Mouse (Mus musculus) midbrain, embryonic 16.5 days (tissue): Measurements from ENCODE around the gene Wars. TPM values are rescaled to one million over a fixed set of nuclear protein-coding genes. Genes with fewer than 3 reads are reported as not detected.

ENCODE experiments used
- ATAC-seq: fragments of 200-750 bp; cut with Nextera tagmentation; 2 replicates; pipeline ENCODE4 v1.8.0; 2017; ENCODE audit warnings: moderate TSS enrichment
- H3K27ac ChIP-seq: fragments of 300-500 bp; sonication (generic); 2 replicates; pipeline ENCODE4 v1.5.1; 2014; ENCODE audit warnings: mild to moderate bottlenecking, low read length, mixed read lengths
- H3K27me3 ChIP-seq: fragments of 300-500 bp; sonication (generic); 2 replicates; pipeline ENCODE4 v1.6.1; 2014; ENCODE audit warnings: low read depth, low read length, mixed read lengths; ENCODE audit not compliant: control insufficient read depth, insufficient read depth
- H3K36me3 ChIP-seq: fragments of 300-500 bp; sonication (generic); 2 replicates; pipeline ENCODE4 v1.6.1; 2014; ENCODE audit warnings: mild to moderate bottlenecking, low read length, moderate library complexity, mixed read lengths; ENCODE audit not compliant: control insufficient read depth, insufficient read depth
- H3K4me1 ChIP-seq: fragments of 300-500 bp; sonication (generic); 2 replicates; pipeline ENCODE4 v1.6.1; 2014; ENCODE audit warnings: mild to moderate bottlenecking, low read length, mixed read lengths; ENCODE audit not compliant: control insufficient read depth, insufficient read depth
- H3K4me2 ChIP-seq: fragments of 300-500 bp; sonication (generic); 2 replicates; pipeline ENCODE4 v1.6.1; 2014; ENCODE audit warnings: mild to moderate bottlenecking, low read length, mixed read lengths
- H3K4me3 ChIP-seq: fragments of 300-500 bp; sonication (generic); 2 replicates; pipeline ENCODE4 v1.5.1; 2014; ENCODE audit warnings: low read depth, mild to moderate bottlenecking, low read length, moderate library complexity, mixed read lengths
- H3K9ac ChIP-seq: fragments of 300-500 bp; sonication (generic); 2 replicates; pipeline ENCODE4 v1.6.1; 2014; ENCODE audit warnings: low read depth, low read length, mixed read lengths
- H3K9me3 ChIP-seq: fragments of 300-500 bp; sonication (generic); replicated peaks from 2 replicates; pipeline ENCODE4 v1.6.1; 2014; ENCODE audit warnings: mild to moderate bottlenecking, low read length, mixed read lengths; ENCODE audit not compliant: control insufficient read depth, poor library complexity, severe bottlenecking
- WGBS: fragments of 180-500 bp; shearing (Covaris S2); extraction: QIAGEN DNeasy Blood & Tissue Kit; methylation state at CpG from one replicate; pipeline ENCODE4 v1.1.7; 2014; 5-methylcytosine and 5-hydroxymethylcytosine counted together
- polyA plus RNA-seq: library from polyadenylated mRNA; unstranded; fragments of >200 nt; fragmentation: Nextera tagmentation; extraction: Ambion mirVana; gene quantifications from 2 replicates; pipeline ENCODE4 v1.2.1, GENCODE M21; 2015

The Wars gene
- polyA plus RNA-seq, 1 experiment from 2014 or later: 109 TPM

- Histone ChIP-seq H3K9me3 (no peaks in the 10 kb centered on the region), H3K4me3 (no peak overlapping the region), H3K4me1 (peaks cover 3% of the 10 kb centered on the region), H3K27me3 (no peaks in the 10 kb centered on the region; the same call in 1 of the 2 replicates), H3K36me3 (no peaks in the 10 kb centered on the region), H3K4me2 (no peak overlapping the region), H3K9ac (no peak overlapping the region), H3K27ac (no peak overlapping the region)
- 73% methylated on average over 6 of the region's 6 CpGs for WGBS
- ATAC-seq: no peak
Observed at GRCm38 (mm10) chr12:108934231-108934630, 40.3 kb upstream of the Wars start.

- Histone ChIP-seq H3K27me3 (no peaks in the 10 kb centered on the region; the same call in 1 of the 2 replicates), H3K9ac (no peak overlapping the region), H3K4me3 (no peak overlapping the region), H3K27ac (no peak overlapping the region), H3K4me1 (peaks cover 10% of the 10 kb centered on the region), H3K4me2 (no peak overlapping the region), H3K9me3 (no peaks in the 10 kb centered on the region), H3K36me3 (no peaks in the 10 kb centered on the region)
- ATAC-seq: no peak
- WGBS: 17% methylated on average over 2 of the region's 3 CpGs
Observed at GRCm38 (mm10) chr12:108932113-108932512, 38.1 kb upstream of the Wars start.

GRCm38 (mm10) chr12:108931341-108932053, 37.5 kb upstream of the Wars start:
- peaks cover 14% of the 10 kb centered on the region for H3K4me1 ChIP-seq
- H3K9ac ChIP-seq: no peak overlapping the region
- H3K4me2 ChIP-seq: no peak overlapping the region
- H3K4me3 ChIP-seq: no peak overlapping the region
- no peak overlapping the region for H3K27ac ChIP-seq
- 61% methylated on average over 7 of the region's 7 CpGs for WGBS
- H3K36me3 ChIP-seq: no peaks in the 10 kb centered on the region
- H3K27me3 ChIP-seq: no peaks in the 10 kb centered on the region; the same call in 1 of the 2 replicates
- no peaks in the 10 kb centered on the region for H3K9me3 ChIP-seq
- no peak for ATAC-seq

GRCm38 (mm10) chr12:108929475-108929874, 35.5 kb upstream of the Wars start:
- no peak overlapping the region for H3K4me3 ChIP-seq
- H3K9ac ChIP-seq: no peak overlapping the region
- H3K27ac ChIP-seq: no peak overlapping the region
- H3K27me3 ChIP-seq: no peaks in the 10 kb centered on the region
- peaks cover 14% of the 10 kb centered on the region for H3K4me1 ChIP-seq
- H3K36me3 ChIP-seq: no peaks in the 10 kb centered on the region
- H3K4me2 ChIP-seq: no peak overlapping the region
- no peak for ATAC-seq
- 70% methylated on average over 3 of the region's 3 CpGs for WGBS
- H3K9me3 ChIP-seq: no peaks in the 10 kb centered on the region

GRCm38 (mm10) chr12:108928249-108928648, 34.3 kb upstream of the Wars start:
- 85% methylated on average over 2 of the region's 2 CpGs for WGBS

GRCm38 (mm10) chr12:108926606-108927111, 32.7 kb upstream of the Wars start:
- Histone ChIP-seq H3K27ac (no peak overlapping the region), H3K9ac (no peak overlapping the region), H3K36me3 (no peaks in the 10 kb centered on the region), H3K4me3 (no peak overlapping the region), H3K4me2 (no peak overlapping the region), H3K27me3 (no peaks in the 10 kb centered on the region), H3K9me3 (no peaks in the 10 kb centered on the region), H3K4me1 (peaks cover 14% of the 10 kb centered on the region; the same call in 1 of the 2 replicates)
- 42% methylated on average over 9 of the region's 11 CpGs for WGBS
- no peak for ATAC-seq

More at GRCm38 (mm10) chr12:108928249-108928648, 34.3 kb upstream of the Wars start:
- no peaks in the 10 kb centered on the region for H3K9me3 ChIP-seq
- no peak overlapping the region for H3K4me2 ChIP-seq
- H3K9ac ChIP-seq: no peak overlapping the region
- H3K36me3 ChIP-seq: no peaks in the 10 kb centered on the region
- peaks cover 14% of the 10 kb centered on the region for H3K4me1 ChIP-seq
- H3K4me3 ChIP-seq: no peak overlapping the region
- ATAC-seq: no peak
- no peak overlapping the region for H3K27ac ChIP-seq
- H3K27me3 ChIP-seq: no peaks in the 10 kb centered on the region

GRCm38 (mm10) chr12:108918753-108919152, 24.8 kb upstream of the Wars start:
- H3K9ac ChIP-seq: no peak overlapping the region
- H3K36me3 ChIP-seq: no peaks in the 10 kb centered on the region
- ATAC-seq: no peak
- no peak overlapping the region for H3K4me2 ChIP-seq
- WGBS: 65% methylated on average over 4 of the region's 4 CpGs
- H3K4me1 ChIP-seq: peaks cover 42% of the 10 kb centered on the region
- H3K4me3 ChIP-seq: no peak overlapping the region
- H3K27ac ChIP-seq: no peak overlapping the region
- H3K27me3 ChIP-seq: no peaks in the 10 kb centered on the region
- no peaks in the 10 kb centered on the region for H3K9me3 ChIP-seq

GRCm38 (mm10) chr12:108917509-108917908, 23.5 kb upstream of the Wars start:
- Histone ChIP-seq H3K27me3 (no peaks in the 10 kb centered on the region), H3K4me3 (no peak overlapping the region), H3K9me3 (no peaks in the 10 kb centered on the region), H3K4me1 (peaks cover 50% of the 10 kb centered on the region), H3K4me2 (no peak overlapping the region), H3K27ac (no peak overlapping the region), H3K36me3 (no peaks in the 10 kb centered on the region), H3K9ac (no peak overlapping the region)
- WGBS: 28% methylated on average over 9 of the region's 9 CpGs
- ATAC-seq: no peak

- no peak overlapping the region for H3K9ac ChIP-seq
- H3K4me1 ChIP-seq: peaks cover 50% of the 10 kb centered on the region
- H3K4me2 ChIP-seq: no peak overlapping the region
- H3K4me3 ChIP-seq: no peak overlapping the region
- no peak overlapping the region for H3K27ac ChIP-seq
- no peaks in the 10 kb centered on the region for H3K36me3 ChIP-seq
- WGBS: 18% methylated on average over 7 of the region's 7 CpGs
- H3K9me3 ChIP-seq: no peaks in the 10 kb centered on the region
- H3K27me3 ChIP-seq: no peaks in the 10 kb centered on the region
- ATAC-seq: peak; percentile 43
Observed at GRCm38 (mm10) chr12:108916447-108917042, 22.6 kb upstream of the Wars start.
